Mouse (Mus musculus): Measurements from ENCODE around the gene Esrrg. TPM values are rescaled to one million over a fixed set of nuclear protein-coding genes. Genes with fewer than 3 reads are reported as not detected.

Gene Esrrg
- polyA plus RNA-seq, 1 experiment, result 0.27 TPM

- Histone ChIP-seq H3K4me1 (ENCODE audit: control insufficient read depth, insufficient read depth, insufficient read length) (no peaks in the 10 kb centered on the region), H3K4me3 (ENCODE audit: extremely low read depth, insufficient read depth, insufficient read length) (no peak overlapping the region), H3K27me3 (ENCODE audit: control insufficient read depth, insufficient read depth, low read length) (no peaks in the 10 kb centered on the region), H3K27ac (ENCODE audit: insufficient read depth, low read length) (no peak overlapping the region), H3K36me3 (ENCODE audit: control insufficient read depth, insufficient read depth, low read length) (no peaks in the 10 kb centered on the region)
- 83% methylated on average over 1 of the region's 1 CpGs for WGBS
- DNase-seq (ENCODE audit: low read depth in 1 of 2, low spot score in 2 of 2), result no peak
- no peak for TF ChIP-seq CTCF (IDR thresholded peaks at IDR 0.05; ENCODE audit: extremely low read depth, insufficient read depth, insufficient read length, insufficient replicate concordance)
- no peak for TF ChIP-seq POLR2A (IDR thresholded peaks at IDR 0.05; ENCODE audit: low read depth, low read length)
Observed at GRCm38 (mm10) chr1:188209025-188209424, 600.4 kb downstream of the Esrrg start.

- 76% methylated on average over 10 of the region's 10 CpGs for WGBS
- TF ChIP-seq POLR2A (IDR thresholded peaks at IDR 0.05; ENCODE audit: low read depth, low read length), result no peak
Observed at GRCm38 (mm10) chr1:188214885-188215611, 606.5 kb downstream of the Esrrg start.

GRCm38 (mm10) chr1:188221226-188221792 is 612.7 kb downstream of the Esrrg start:
- H3K4me3 ChIP-seq (ENCODE audit: extremely low read depth, insufficient read depth, insufficient read length), result no peak overlapping the region
- no peak for DNase-seq (ENCODE audit: low read depth in 1 of 2, low spot score in 2 of 2)

More at GRCm38 (mm10) chr1:188214885-188215611, 606.5 kb downstream of the Esrrg start:
- no peak overlapping the region for H3K27ac ChIP-seq (ENCODE audit: insufficient read depth, low read length)
- DNase-seq (ENCODE audit: low read depth in 1 of 2, low spot score in 2 of 2), result no peak
- H3K36me3 ChIP-seq (ENCODE audit: control insufficient read depth, insufficient read depth, low read length), result no peaks in the 10 kb centered on the region
- no peaks in the 10 kb centered on the region for H3K4me1 ChIP-seq (ENCODE audit: control insufficient read depth, insufficient read depth, insufficient read length)
- H3K27me3 ChIP-seq (ENCODE audit: control insufficient read depth, insufficient read depth, low read length), result no peaks in the 10 kb centered on the region
- H3K4me3 ChIP-seq (ENCODE audit: extremely low read depth, insufficient read depth, insufficient read length), result no peak overlapping the region

GRCm38 (mm10) chr1:188233036-188233724 is 624.6 kb downstream of the Esrrg start:
- H3K4me1 ChIP-seq (ENCODE audit: control insufficient read depth, insufficient read depth, insufficient read length), result no peaks in the 10 kb centered on the region
- H3K4me3 ChIP-seq (ENCODE audit: extremely low read depth, insufficient read depth, insufficient read length), result no peak overlapping the region
- H3K36me3 ChIP-seq (ENCODE audit: control insufficient read depth, insufficient read depth, low read length), result no peaks in the 10 kb centered on the region
- H3K27me3 ChIP-seq (ENCODE audit: control insufficient read depth, insufficient read depth, low read length), result no peaks in the 10 kb centered on the region
- TF ChIP-seq CTCF (IDR thresholded peaks at IDR 0.05; ENCODE audit: extremely low read depth, insufficient read depth, insufficient read length, insufficient replicate concordance) (no peak), POLR2A (IDR thresholded peaks at IDR 0.05; ENCODE audit: low read depth, low read length) (no peak)
- WGBS, result 81% methylated on average over 5 of the region's 5 CpGs
- DNase-seq (ENCODE audit: low read depth in 1 of 2, low spot score in 2 of 2), result no peak
- no peak overlapping the region for H3K27ac ChIP-seq (ENCODE audit: insufficient read depth, low read length)

More at GRCm38 (mm10) chr1:188221226-188221792, 612.7 kb downstream of the Esrrg start:
- Histone ChIP-seq H3K36me3 (ENCODE audit: control insufficient read depth, insufficient read depth, low read length) (no peaks in the 10 kb centered on the region), H3K27me3 (ENCODE audit: control insufficient read depth, insufficient read depth, low read length) (no peaks in the 10 kb centered on the region), H3K27ac (ENCODE audit: insufficient read depth, low read length) (no peak overlapping the region), H3K4me1 (ENCODE audit: control insufficient read depth, insufficient read depth, insufficient read length) (no peaks in the 10 kb centered on the region)
- no peak for TF ChIP-seq POLR2A (IDR thresholded peaks at IDR 0.05; ENCODE audit: low read depth, low read length)
- no peak for TF ChIP-seq CTCF (IDR thresholded peaks at IDR 0.05; ENCODE audit: extremely low read depth, insufficient read depth, insufficient read length, insufficient replicate concordance)
- 73% methylated on average over 4 of the region's 4 CpGs for WGBS

GRCm38 (mm10) chr1:188238636-188239035 is 630.0 kb downstream of the Esrrg start:
- Histone ChIP-seq H3K4me3 (ENCODE audit: extremely low read depth, insufficient read depth, insufficient read length) (no peak overlapping the region), H3K27ac (ENCODE audit: insufficient read depth, low read length) (no peak overlapping the region), H3K36me3 (ENCODE audit: control insufficient read depth, insufficient read depth, low read length) (no peaks in the 10 kb centered on the region), H3K4me1 (ENCODE audit: control insufficient read depth, insufficient read depth, insufficient read length) (no peaks in the 10 kb centered on the region), H3K27me3 (ENCODE audit: control insufficient read depth, insufficient read depth, low read length) (no peaks in the 10 kb centered on the region)
- no peak for DNase-seq (ENCODE audit: low read depth in 1 of 2, low spot score in 2 of 2)
- TF ChIP-seq POLR2A (IDR thresholded peaks at IDR 0.05; ENCODE audit: low read depth, low read length) (no peak), CTCF (IDR thresholded peaks at IDR 0.05; ENCODE audit: extremely low read depth, insufficient read depth, insufficient read length, insufficient replicate concordance) (no peak)

- Histone ChIP-seq H3K4me3 (ENCODE audit: extremely low read depth, insufficient read depth, insufficient read length) (no peak overlapping the region), H3K36me3 (ENCODE audit: control insufficient read depth, insufficient read depth, low read length) (no peaks in the 10 kb centered on the region), H3K27me3 (ENCODE audit: control insufficient read depth, insufficient read depth, low read length) (no peaks in the 10 kb centered on the region), H3K4me1 (ENCODE audit: control insufficient read depth, insufficient read depth, insufficient read length) (no peaks in the 10 kb centered on the region), H3K27ac (ENCODE audit: insufficient read depth, low read length) (no peak overlapping the region)
- DNase-seq (ENCODE audit: low read depth in 1 of 2, low spot score in 2 of 2), result no peak
- 87% methylated on average over 10 of the region's 10 CpGs for WGBS
- no peak for TF ChIP-seq POLR2A (IDR thresholded peaks at IDR 0.05; ENCODE audit: low read depth, low read length)
- no peak for TF ChIP-seq CTCF (IDR thresholded peaks at IDR 0.05; ENCODE audit: extremely low read depth, insufficient read depth, insufficient read length, insufficient replicate concordance)
Observed at GRCm38 (mm10) chr1:188241766-188242165, 633.2 kb downstream of the Esrrg start.
